Mouse (Mus musculus) olfactory bulb, adult 2 months (tissue): Measurements from ENCODE around the gene Tex21.

ENCODE experiments used
- CTCF ChIP-seq: fragments of 200-500 bp; IDR thresholded peaks from 2 replicates; pipeline ENCODE4 v1.5.1; 2012; ENCODE audit warnings: low read depth, mild to moderate bottlenecking, low read length, moderate library complexity; ENCODE audit not compliant: insufficient read depth
- POLR2A ChIP-seq: fragments of 200-500 bp; IDR thresholded peaks from 2 replicates; pipeline ENCODE4 v1.6.1; 2012; ENCODE audit warnings: mild to moderate bottlenecking, low read depth, low read length, moderate library complexity; ENCODE audit not compliant: insufficient read depth

DNA sequence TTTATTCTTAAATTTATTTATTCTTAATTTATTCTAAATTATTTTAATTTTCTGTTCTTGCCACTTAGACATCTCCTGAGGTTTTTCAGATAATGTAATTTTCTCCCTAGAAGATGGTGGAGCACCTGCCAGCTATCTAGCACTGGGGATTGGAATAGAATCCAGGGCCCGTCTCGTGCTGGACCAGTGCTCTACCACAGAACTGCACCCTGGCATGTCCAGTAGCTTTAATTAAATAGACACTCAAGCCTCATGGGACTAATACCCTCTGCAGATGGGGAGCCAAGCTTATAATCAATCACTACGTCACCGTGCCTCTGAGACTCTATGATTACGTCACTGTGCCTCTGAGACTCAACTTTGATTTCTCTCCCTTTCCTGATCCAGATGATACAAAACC is 41.9 kb upstream of the Tex21 start:
- TF ChIP-seq CTCF (no peak), POLR2A (no peak)
